Mouse (Mus musculus) neural tube, embryonic 12.5 days (tissue): ENCODE data around the gene Pin1. TPM values are rescaled to one million over a fixed set of nuclear protein-coding genes. Genes with fewer than 3 reads are reported as not detected.
A peak's percentile ranks its signal among the peaks of the same experiment; 100 is the strongest.

ENCODE experiments used
- ATAC-seq: fragments of 200-750 bp; cut with Nextera tagmentation; 2 replicates; pipeline ENCODE4 v1.8.0; 2017; ENCODE audit warnings: low read depth, mild to moderate bottlenecking, moderate TSS enrichment, moderate library complexity; ENCODE audit not compliant: low FRiP score
- H3K27ac ChIP-seq: fragments of 300-500 bp; sonication (generic); 2 replicates; pipeline ENCODE4 v1.5.1; 2016
- H3K27me3 ChIP-seq: fragments of 300-500 bp; sonication (generic); replicated peaks from 2 replicates; pipeline ENCODE4 v1.6.1; 2016; ENCODE audit warnings: mild to moderate bottlenecking
- H3K36me3 ChIP-seq: fragments of 300-500 bp; sonication (generic); 2 replicates; pipeline ENCODE4 v1.6.1; 2016; ENCODE audit warnings: mild to moderate bottlenecking
- H3K4me1 ChIP-seq: fragments of 300-500 bp; sonication (generic); 2 replicates; pipeline ENCODE4 v1.6.1; 2016
- H3K4me2 ChIP-seq: fragments of 300-500 bp; sonication (generic); replicated peaks from 2 replicates; pipeline ENCODE4 v1.6.1; 2016; ENCODE audit warnings: mild to moderate bottlenecking
- H3K4me3 ChIP-seq: fragments of 300-500 bp; sonication (generic); 2 replicates; pipeline ENCODE4 v1.5.1; 2016
- H3K9ac ChIP-seq: fragments of 300-500 bp; sonication (generic); 2 replicates; pipeline ENCODE4 v1.6.1; 2016; ENCODE audit warnings: mild to moderate bottlenecking
- H3K9me3 ChIP-seq: fragments of 300-500 bp; sonication (generic); 2 replicates; pipeline ENCODE4 v1.6.1; 2016; ENCODE audit warnings: mild to moderate bottlenecking
- WGBS: fragments of 180-500 bp; shearing (Covaris S2); methylation state at CpG from one replicate; pipeline ENCODE4 v1.1.7; 2016; 5-methylcytosine and 5-hydroxymethylcytosine counted together
- polyA plus RNA-seq: library from polyadenylated mRNA; unstranded; fragments of >200 nt; fragmentation: Nextera tagmentation; extraction: Ambion mirVana; gene quantifications from 2 replicates; pipeline ENCODE4 v1.2.1, GENCODE M21; 2016

The Pin1 gene
- polyA plus RNA-seq, 1 experiment from 2014 or later, result 52.8 TPM

- H3K4me2 ChIP-seq, result 0 out of 2 replicates have a peak overlapping the region, but pooled peaks have one; percentile 17
- no peaks in the 10 kb centered on the region for H3K27me3 ChIP-seq
- peak; percentile 15 for ATAC-seq
- H3K27ac ChIP-seq, result peak overlapping the region; percentile 79; the same call in 1 of the 2 replicates
- peaks cover 46% of the 10 kb centered on the region for H3K36me3 ChIP-seq
- H3K4me3 ChIP-seq, result no peak overlapping the region
- H3K4me1 ChIP-seq, result peaks cover 50% of the 10 kb centered on the region
- H3K9me3 ChIP-seq, result no peaks in the 10 kb centered on the region
- H3K9ac ChIP-seq, result no peak overlapping the region
- 61% methylated on average over 2 of the region's 2 CpGs for WGBS
These were observed 12.1 kb downstream of the Pin1 start for GRCm38 (mm10) chr9:20663956-20664355.

DNA sequence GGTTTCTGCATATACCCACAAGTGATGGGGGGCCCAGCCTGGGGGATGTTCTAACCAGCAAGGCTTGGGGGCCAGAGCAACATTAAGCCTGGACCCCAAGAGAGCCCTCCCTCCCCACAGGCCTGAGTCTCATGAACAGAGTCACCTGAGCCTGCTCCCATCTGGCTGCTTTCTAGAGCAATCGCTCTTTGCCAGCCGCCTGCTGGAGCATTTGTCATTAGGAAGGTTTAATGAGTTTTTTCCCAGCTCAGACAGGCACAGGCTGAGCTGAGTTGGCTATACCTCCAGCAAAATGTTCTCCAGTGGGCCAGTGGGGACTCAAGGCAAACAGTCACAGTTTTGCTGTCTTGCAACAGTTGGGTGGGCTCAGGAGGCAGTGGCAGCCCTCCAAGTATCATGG, 12.5 kb downstream of the Pin1 start:
- Histone ChIP-seq H3K27me3 (no peaks in the 10 kb centered on the region), H3K4me2 (0 out of 2 replicates have a peak overlapping the region, but pooled peaks have one; percentile 17), H3K9me3 (no peaks in the 10 kb centered on the region), H3K4me3 (no peak overlapping the region), H3K27ac (peak overlapping the region; percentile 79; the same call in 1 of the 2 replicates), H3K9ac (no peak overlapping the region), H3K36me3 (peaks cover 43% of the 10 kb centered on the region), H3K4me1 (peaks cover 50% of the 10 kb centered on the region)
- peak; percentile 12 for ATAC-seq
- 24% methylated on average over 2 of the region's 2 CpGs for WGBS

GRCm38 (mm10) chr9:20664982-20665637, 13.2 kb downstream of the Pin1 start:
- Histone ChIP-seq H3K4me1 (peaks cover 50% of the 10 kb centered on the region), H3K27ac (peak overlapping the region; percentile 79), H3K27me3 (no peaks in the 10 kb centered on the region), H3K4me2 (no peak overlapping the region), H3K9ac (no peak overlapping the region), H3K4me3 (no peak overlapping the region), H3K9me3 (no peaks in the 10 kb centered on the region), H3K36me3 (peaks cover 36% of the 10 kb centered on the region)
- WGBS, result 61% methylated on average over 5 of the region's 5 CpGs
- ATAC-seq, result peak; percentile 8

DNA sequence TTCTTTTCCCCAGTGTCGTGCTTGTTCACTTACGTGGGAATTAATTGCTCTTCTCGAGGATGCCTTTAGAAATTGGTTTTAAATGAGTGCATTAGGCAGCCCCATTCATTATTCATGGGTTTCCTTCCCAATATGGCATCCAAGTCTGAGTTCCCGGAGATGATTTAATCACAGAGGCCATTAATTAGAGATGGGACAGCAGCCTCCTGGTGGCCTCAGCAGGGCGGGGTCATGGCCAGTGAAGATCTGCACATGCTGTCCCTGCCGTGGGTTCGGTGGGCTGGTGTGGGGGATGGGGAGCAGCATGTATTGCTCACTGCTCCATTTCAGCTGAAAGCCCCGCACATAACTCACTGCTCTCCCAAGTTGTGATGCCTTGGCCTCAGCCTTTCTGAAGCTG, 14.0 kb downstream of the Pin1 start:
- 0 out of 2 replicates have a peak overlapping the region, but pooled peaks have one; percentile 79 for H3K27ac ChIP-seq
- ATAC-seq, result 0 out of 2 replicates have a peak, but pooled peaks have one; percentile 1
- WGBS, result 11% methylated on average over 8 of the region's 8 CpGs

DNA sequence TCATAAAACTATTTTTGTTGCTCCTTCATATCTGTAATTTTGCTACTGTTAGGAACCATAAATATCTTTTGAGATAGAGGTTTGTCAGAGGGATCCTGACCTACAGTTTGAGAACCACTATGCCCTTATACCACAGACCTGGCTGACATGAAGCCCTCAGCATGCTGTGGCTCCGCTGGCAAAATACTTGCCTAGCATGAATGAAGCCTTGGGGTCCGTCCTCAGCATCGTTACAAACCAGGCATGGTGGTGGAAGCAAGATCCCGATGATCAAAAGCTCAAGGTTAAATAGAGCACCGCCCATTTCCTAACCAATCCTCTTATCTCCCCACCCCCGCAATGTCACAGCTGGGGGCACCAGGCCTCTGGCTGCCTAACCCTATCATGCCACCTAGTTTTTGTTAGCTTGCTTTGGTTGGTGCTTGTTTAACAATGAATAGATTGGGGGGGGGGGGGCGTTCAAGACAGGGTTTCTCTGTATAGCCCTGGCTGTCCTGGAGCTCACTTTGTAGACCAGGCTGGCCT, 14.7 kb downstream of the Pin1 start:
- 24% methylated on average over 7 of the region's 7 CpGs for WGBS

More for the DNA sequence above, 14.0 kb downstream of the Pin1 start:
- H3K9me3 ChIP-seq, result no peaks in the 10 kb centered on the region
- peaks cover 29% of the 10 kb centered on the region for H3K36me3 ChIP-seq
- H3K27me3 ChIP-seq, result no peaks in the 10 kb centered on the region
- H3K4me2 ChIP-seq, result peak overlapping the region; percentile 27; the same call in 1 of the 2 replicates
- H3K4me3 ChIP-seq, result no peak overlapping the region
- H3K4me1 ChIP-seq, result peaks cover 50% of the 10 kb centered on the region
- H3K9ac ChIP-seq, result no peak overlapping the region

DNA sequence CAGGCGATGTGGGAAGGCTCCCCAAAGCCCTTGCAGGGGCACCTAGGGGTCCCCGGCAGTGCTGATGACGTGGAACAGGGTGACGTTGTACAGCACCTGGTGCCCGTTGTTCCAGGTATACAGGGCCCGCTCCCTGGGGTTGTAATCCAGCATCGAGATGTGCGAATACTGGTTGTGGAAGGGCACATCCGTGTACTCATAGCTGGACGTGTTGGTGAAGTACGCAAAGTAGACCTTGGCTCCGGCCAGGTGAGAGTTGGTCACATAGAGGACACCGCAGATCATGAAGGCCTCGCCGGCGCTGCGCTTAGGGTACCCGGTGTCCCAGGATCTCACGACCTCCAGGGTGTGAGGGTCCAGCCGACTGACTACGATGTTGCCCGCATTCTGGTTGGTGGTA, 16.2 kb downstream of the Pin1 start:
- no peak overlapping the region for H3K9ac ChIP-seq
- H3K27ac ChIP-seq, result no peak overlapping the region
- H3K4me1 ChIP-seq, result peaks cover 37% of the 10 kb centered on the region
- no peak for ATAC-seq
- H3K4me2 ChIP-seq, result no peak overlapping the region
- 92% methylated on average over 22 of the region's 22 CpGs for WGBS
- H3K36me3 ChIP-seq, result peaks cover 15% of the 10 kb centered on the region
- H3K27me3 ChIP-seq, result no peaks in the 10 kb centered on the region
- no peaks in the 10 kb centered on the region for H3K9me3 ChIP-seq
- H3K4me3 ChIP-seq, result no peak overlapping the region

More for the DNA sequence above, 14.7 kb downstream of the Pin1 start:
- Histone ChIP-seq H3K36me3 (peaks cover 23% of the 10 kb centered on the region), H3K27ac (no peak overlapping the region), H3K4me3 (no peak overlapping the region), H3K4me1 (peaks cover 50% of the 10 kb centered on the region), H3K4me2 (0 out of 2 replicates have a peak overlapping the region, but pooled peaks have one; percentile 27), H3K27me3 (no peaks in the 10 kb centered on the region), H3K9ac (no peak overlapping the region), H3K9me3 (no peaks in the 10 kb centered on the region)
- ATAC-seq, result no peak

GRCm38 (mm10) chr9:20672047-20672446, 20.2 kb downstream of the Pin1 start:
- Histone ChIP-seq H3K9ac (no peak overlapping the region), H3K9me3 (no peaks in the 10 kb centered on the region), H3K27me3 (no peaks in the 10 kb centered on the region), H3K27ac (no peak overlapping the region), H3K4me1 (no peaks in the 10 kb centered on the region), H3K4me3 (no peak overlapping the region), H3K36me3 (peaks cover 10% of the 10 kb centered on the region; the same call in 1 of the 2 replicates), H3K4me2 (no peak overlapping the region)
- WGBS, result 89% methylated on average over 16 of the region's 16 CpGs
- ATAC-seq, result no peak

DNA sequence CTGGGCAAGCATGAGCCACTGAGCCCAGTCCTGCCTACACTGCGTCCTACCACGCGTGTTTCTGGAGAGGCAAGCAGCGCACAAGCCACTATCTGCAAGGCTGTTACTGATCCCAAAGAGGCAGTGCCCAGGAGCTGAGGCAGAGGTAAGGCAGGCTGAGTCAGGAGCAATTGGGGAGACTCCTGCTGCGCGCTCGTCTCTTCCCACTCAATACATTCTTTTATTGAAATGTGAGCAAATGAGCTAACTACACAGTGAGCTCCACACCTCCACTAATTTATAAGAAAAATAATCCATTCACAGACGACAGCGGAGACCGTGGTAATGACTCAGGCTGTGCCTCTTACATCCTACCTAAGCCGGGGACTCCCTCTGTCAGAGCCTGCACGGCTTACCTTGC, 26.0 kb downstream of the Pin1 start:
- H3K27ac ChIP-seq, result no peak overlapping the region
- no peak overlapping the region for H3K4me2 ChIP-seq
- H3K27me3 ChIP-seq, result no peaks in the 10 kb centered on the region
- ATAC-seq, result no peak
- no peak overlapping the region for H3K9ac ChIP-seq
- H3K9me3 ChIP-seq, result no peaks in the 10 kb centered on the region
- 94% methylated on average over 12 of the region's 12 CpGs for WGBS
- peaks cover 3% of the 10 kb centered on the region; the same call in 1 of the 2 replicates for H3K36me3 ChIP-seq
- no peak overlapping the region for H3K4me3 ChIP-seq
- H3K4me1 ChIP-seq, result no peaks in the 10 kb centered on the region

DNA sequence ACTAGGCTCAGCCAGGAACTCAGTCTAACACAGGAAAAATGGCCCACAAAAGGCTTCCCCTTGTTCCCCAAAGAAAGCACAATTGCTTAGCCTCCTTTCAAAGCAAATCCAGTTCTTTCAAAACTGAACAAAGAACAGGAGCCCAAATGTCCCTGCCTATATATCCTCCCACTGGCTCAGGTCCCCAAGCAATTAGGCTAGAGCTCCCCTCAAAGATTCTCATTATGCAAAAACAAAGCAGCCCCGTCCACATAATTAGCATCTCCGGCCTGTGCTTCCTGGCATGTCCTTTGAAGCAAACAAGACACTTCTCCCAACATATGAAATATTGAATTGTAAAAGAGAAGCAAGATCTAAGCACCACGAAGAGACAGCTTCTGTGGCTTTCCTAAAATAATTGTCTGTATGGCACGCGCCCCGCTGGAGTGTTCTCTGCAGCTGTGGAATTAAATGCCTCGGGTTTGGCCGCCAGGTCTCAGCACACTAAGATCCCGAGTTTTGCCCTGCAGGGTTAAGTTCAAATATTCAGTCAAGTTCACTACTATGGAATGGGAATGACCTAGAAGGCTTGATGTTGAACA, 28.6 kb downstream of the Pin1 start:
- H3K4me1 ChIP-seq, result no peaks in the 10 kb centered on the region
- ATAC-seq, result no peak

GRCm38 (mm10) chr9:20681546-20682388, 29.9 kb downstream of the Pin1 start:
- no peaks in the 10 kb centered on the region for H3K4me1 ChIP-seq
- H3K27me3 ChIP-seq, result no peaks in the 10 kb centered on the region
- H3K36me3 ChIP-seq, result no peaks in the 10 kb centered on the region
- no peak overlapping the region for H3K4me3 ChIP-seq
- H3K9me3 ChIP-seq, result no peaks in the 10 kb centered on the region
- H3K4me2 ChIP-seq, result no peak overlapping the region
- no peak overlapping the region for H3K9ac ChIP-seq
- 50% methylated on average over 7 of the region's 7 CpGs for WGBS
- no peak overlapping the region for H3K27ac ChIP-seq
- ATAC-seq, result peak; percentile 66; the same call in 1 of the 2 replicates

More for the DNA sequence above, 28.6 kb downstream of the Pin1 start:
- Histone ChIP-seq H3K9ac (no peak overlapping the region), H3K4me3 (no peak overlapping the region), H3K27ac (no peak overlapping the region), H3K36me3 (no peaks in the 10 kb centered on the region), H3K27me3 (no peaks in the 10 kb centered on the region), H3K9me3 (no peaks in the 10 kb centered on the region), H3K4me2 (no peak overlapping the region)
- 66% methylated on average over 9 of the region's 9 CpGs for WGBS

GRCm38 (mm10) chr9:20682389-20682722, 30.5 kb downstream of the Pin1 start:
- no peaks in the 10 kb centered on the region for H3K36me3 ChIP-seq
- H3K9me3 ChIP-seq, result no peaks in the 10 kb centered on the region
- no peak overlapping the region for H3K4me3 ChIP-seq
- WGBS, result 76% methylated on average over 2 of the region's 2 CpGs
- H3K4me2 ChIP-seq, result no peak overlapping the region
- no peak for ATAC-seq
- H3K27me3 ChIP-seq, result no peaks in the 10 kb centered on the region
- no peak overlapping the region for H3K9ac ChIP-seq
- no peak overlapping the region for H3K27ac ChIP-seq
- no peaks in the 10 kb centered on the region for H3K4me1 ChIP-seq
